Mouse (Mus musculus) forebrain, embryonic 12.5 days (tissue): ENCODE measurements around the gene Sh3tc1. TPM values are rescaled to one million over a fixed set of nuclear protein-coding genes. Genes with fewer than 3 reads are reported as not detected.

Source experiments
- ATAC-seq: fragments of 200-750 bp; cut with Nextera tagmentation; 2 replicates; pipeline ENCODE4 v1.8.0; 2017; ENCODE audit warnings: moderate TSS enrichment; ENCODE audit not compliant: low FRiP score
- H3K27ac ChIP-seq: fragments of 300-500 bp; sonication (generic); 2 replicates; pipeline ENCODE4 v1.5.1; 2016; ENCODE audit warnings: mild to moderate bottlenecking
- H3K27me3 ChIP-seq: fragments of 300-500 bp; sonication (generic); 2 replicates; pipeline ENCODE4 v1.6.1; 2016; ENCODE audit warnings: mild to moderate bottlenecking
- H3K36me3 ChIP-seq: fragments of 300-500 bp; sonication (generic); replicated peaks from 2 replicates; pipeline ENCODE4 v1.6.1; 2016; ENCODE audit warnings: mild to moderate bottlenecking
- H3K4me1 ChIP-seq: fragments of 300-500 bp; sonication (generic); 2 replicates; pipeline ENCODE4 v1.6.1; 2016
- H3K4me2 ChIP-seq: fragments of 300-500 bp; sonication (generic); 2 replicates; pipeline ENCODE4 v1.6.1; 2016; ENCODE audit warnings: mild to moderate bottlenecking, moderate library complexity
- H3K4me3 ChIP-seq: fragments of 300-500 bp; sonication (generic); replicated peaks from 2 replicates; pipeline ENCODE4 v1.5.1; 2016; ENCODE audit warnings: mild to moderate bottlenecking
- H3K9ac ChIP-seq: fragments of 300-500 bp; sonication (generic); 2 replicates; pipeline ENCODE4 v1.6.1; 2016; ENCODE audit warnings: mild to moderate bottlenecking
- H3K9me3 ChIP-seq: fragments of 300-500 bp; sonication (generic); 2 replicates; pipeline ENCODE4 v1.6.1; 2016
- WGBS: fragments of 180-500 bp; shearing (Covaris S2); methylation state at CpG from one replicate; pipeline ENCODE4 v1.1.7; 2016; 5-methylcytosine and 5-hydroxymethylcytosine counted together
- polyA plus RNA-seq: library from polyadenylated mRNA; unstranded; fragments of >200 nt; fragmentation: Nextera tagmentation; extraction: Ambion mirVana; gene quantifications from 2 replicates; pipeline ENCODE4 v1.2.1, GENCODE M21; 2016

The Sh3tc1 gene
- polyA plus RNA-seq, 1 experiment from 2014 or later, result 4.0 TPM

DNA sequence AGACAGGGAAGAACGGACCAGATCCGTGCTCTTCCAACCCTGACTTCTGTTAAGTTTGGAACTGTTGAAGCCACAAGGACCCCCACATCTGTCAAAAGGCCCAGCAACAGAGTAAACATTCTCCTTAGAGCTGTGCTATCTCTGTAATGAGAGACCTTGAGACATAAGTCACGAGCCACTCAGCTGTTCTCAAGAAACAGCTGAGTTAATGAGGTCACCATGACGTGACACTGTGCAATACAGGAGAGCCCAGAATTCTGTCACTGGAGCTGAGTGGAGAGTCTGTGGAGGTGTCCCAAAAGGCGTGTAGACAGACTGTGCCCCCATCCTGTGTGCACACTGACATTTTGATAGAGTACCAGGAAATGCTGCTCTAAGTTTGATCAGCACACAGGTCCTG, 27.3 kb downstream of the Sh3tc1 start:
- H3K36me3 ChIP-seq, result no peaks in the 10 kb centered on the region
- H3K27ac ChIP-seq, result no peak overlapping the region
- WGBS, result 68% methylated on average over 5 of the region's 5 CpGs
- no peaks in the 10 kb centered on the region for H3K9me3 ChIP-seq
- H3K9ac ChIP-seq, result no peak overlapping the region
- no peak for ATAC-seq
- H3K4me3 ChIP-seq, result no peak overlapping the region
- no peak overlapping the region for H3K4me2 ChIP-seq
- no peaks in the 10 kb centered on the region for H3K27me3 ChIP-seq
- 0 out of 2 replicates have a peak, but pooled peaks cover 4% of the 10 kb centered on the region for H3K4me1 ChIP-seq

GRCm38 (mm10) chr5:35710931-35711330, 28.9 kb downstream of the Sh3tc1 start:
- no peak overlapping the region for H3K4me2 ChIP-seq
- WGBS, result 65% methylated on average over 3 of the region's 3 CpGs
- ATAC-seq, result no peak

DNA sequence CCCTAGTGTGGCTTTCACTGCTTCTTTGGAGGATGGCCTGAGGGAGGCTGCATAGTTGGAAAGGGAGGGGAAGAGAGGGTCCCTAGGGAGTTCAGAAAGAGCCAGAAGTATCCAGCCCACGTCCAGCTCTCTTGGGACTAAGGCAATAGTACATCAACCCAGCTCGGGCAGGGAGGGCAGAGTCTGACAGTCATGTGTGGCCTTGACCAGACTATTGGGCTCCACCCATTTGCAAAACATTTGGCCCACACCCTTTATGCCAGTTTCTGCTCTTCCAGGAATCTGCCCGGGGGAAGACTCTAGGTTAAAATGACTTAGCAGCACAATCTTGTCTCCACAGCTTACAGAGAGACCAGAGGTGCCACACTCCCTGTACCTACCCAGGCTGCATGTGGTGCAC, 29.3 kb downstream of the Sh3tc1 start:
- no peak for ATAC-seq
- H3K4me1 ChIP-seq, result 0 out of 2 replicates have a peak, but pooled peaks cover 4% of the 10 kb centered on the region
- H3K27ac ChIP-seq, result no peak overlapping the region
- no peak overlapping the region for H3K4me2 ChIP-seq
- H3K9me3 ChIP-seq, result no peaks in the 10 kb centered on the region
- H3K4me3 ChIP-seq, result no peak overlapping the region
- WGBS, result 74% methylated on average over 3 of the region's 3 CpGs
- H3K27me3 ChIP-seq, result no peaks in the 10 kb centered on the region
- no peak overlapping the region for H3K9ac ChIP-seq
- no peaks in the 10 kb centered on the region for H3K36me3 ChIP-seq

More at GRCm38 (mm10) chr5:35710931-35711330, 28.9 kb downstream of the Sh3tc1 start:
- Histone ChIP-seq H3K36me3 (no peaks in the 10 kb centered on the region), H3K27me3 (no peaks in the 10 kb centered on the region), H3K9me3 (no peaks in the 10 kb centered on the region), H3K4me1 (0 out of 2 replicates have a peak, but pooled peaks cover 4% of the 10 kb centered on the region), H3K27ac (no peak overlapping the region), H3K9ac (no peak overlapping the region), H3K4me3 (no peak overlapping the region)

DNA sequence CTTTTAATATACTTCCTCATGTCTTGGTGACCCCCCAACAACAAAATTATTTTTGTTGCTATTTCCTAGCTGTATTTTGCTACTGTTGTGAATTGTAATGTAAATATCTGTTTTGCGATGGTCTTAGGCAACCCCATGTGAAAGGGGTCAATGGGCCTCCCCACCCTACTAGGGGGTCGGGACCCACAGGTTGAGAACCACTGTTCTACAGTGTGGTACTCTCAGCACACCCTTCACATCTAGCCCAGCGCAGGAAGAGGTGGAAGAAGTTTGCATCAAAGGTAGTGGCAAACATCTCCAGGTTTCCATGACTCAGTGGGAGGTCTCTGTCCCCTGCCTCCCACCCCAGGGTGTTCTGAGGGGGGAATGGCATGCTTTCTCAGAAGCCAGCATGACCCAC, 34.4 kb downstream of the Sh3tc1 start:
- H3K4me2 ChIP-seq, result no peak overlapping the region
- H3K9me3 ChIP-seq, result no peaks in the 10 kb centered on the region
- H3K9ac ChIP-seq, result no peak overlapping the region
- no peak overlapping the region for H3K27ac ChIP-seq
- ATAC-seq, result no peak
- 87% methylated on average over 3 of the region's 3 CpGs for WGBS
- peaks cover 3% of the 10 kb centered on the region; the same call in 1 of the 2 replicates for H3K27me3 ChIP-seq
- H3K36me3 ChIP-seq, result no peaks in the 10 kb centered on the region
- 0 out of 2 replicates have a peak, but pooled peaks cover 4% of the 10 kb centered on the region for H3K4me1 ChIP-seq
- H3K4me3 ChIP-seq, result no peak overlapping the region

GRCm38 (mm10) chr5:35703814-35704213, 36.0 kb downstream of the Sh3tc1 start:
- Histone ChIP-seq H3K27me3 (peaks cover 3% of the 10 kb centered on the region; the same call in 1 of the 2 replicates), H3K9me3 (no peaks in the 10 kb centered on the region), H3K27ac (no peak overlapping the region), H3K36me3 (no peaks in the 10 kb centered on the region), H3K9ac (no peak overlapping the region), H3K4me1 (no peaks in the 10 kb centered on the region), H3K4me3 (no peak overlapping the region), H3K4me2 (no peak overlapping the region)
- WGBS, result 93% methylated on average over 4 of the region's 4 CpGs
- no peak for ATAC-seq

- no peaks in the 10 kb centered on the region for H3K4me1 ChIP-seq
- no peak overlapping the region for H3K4me2 ChIP-seq
- H3K36me3 ChIP-seq, result no peaks in the 10 kb centered on the region
- H3K9ac ChIP-seq, result no peak overlapping the region
- H3K9me3 ChIP-seq, result no peaks in the 10 kb centered on the region
- WGBS, result 91% methylated on average over 8 of the region's 8 CpGs
- no peak overlapping the region for H3K27ac ChIP-seq
- H3K4me3 ChIP-seq, result no peak overlapping the region
- H3K27me3 ChIP-seq, result peaks cover 3% of the 10 kb centered on the region; the same call in 1 of the 2 replicates
- no peak for ATAC-seq
Measured at GRCm38 (mm10) chr5:35703183-35703582, 36.6 kb downstream of the Sh3tc1 start.

GRCm38 (mm10) chr5:35702582-35703140, 37.1 kb downstream of the Sh3tc1 start:
- Histone ChIP-seq H3K36me3 (no peaks in the 10 kb centered on the region), H3K27me3 (peaks cover 3% of the 10 kb centered on the region; the same call in 1 of the 2 replicates), H3K9ac (no peak overlapping the region), H3K9me3 (no peaks in the 10 kb centered on the region), H3K27ac (no peak overlapping the region), H3K4me1 (no peaks in the 10 kb centered on the region), H3K4me3 (no peak overlapping the region), H3K4me2 (no peak overlapping the region)
- no peak for ATAC-seq
- WGBS, result 82% methylated on average over 4 of the region's 4 CpGs

DNA sequence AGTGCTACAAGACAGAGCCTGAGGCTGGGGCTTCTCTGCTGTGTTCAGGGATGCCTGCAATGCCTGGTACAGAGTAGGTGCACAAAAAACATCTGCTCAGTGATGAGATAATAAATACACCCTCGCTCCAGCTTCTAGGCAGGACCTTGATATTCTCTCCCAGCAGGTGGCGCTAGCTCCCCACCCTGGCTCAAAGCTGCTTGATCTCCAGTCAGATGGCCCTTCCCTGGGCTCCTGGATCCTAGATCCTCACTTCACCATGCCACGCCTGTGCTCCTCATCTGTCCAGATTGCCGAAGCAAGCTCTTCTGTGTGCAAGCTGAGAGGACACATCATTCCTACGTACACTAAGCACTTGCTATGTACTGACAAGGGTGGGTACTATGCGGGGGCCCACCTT, 38.7 kb downstream of the Sh3tc1 start:
- H3K4me2 ChIP-seq, result no peak overlapping the region
- H3K27me3 ChIP-seq, result peaks cover 3% of the 10 kb centered on the region; the same call in 1 of the 2 replicates
- no peak overlapping the region for H3K9ac ChIP-seq
- no peak for ATAC-seq
- peaks cover 2% of the 10 kb centered on the region for H3K4me1 ChIP-seq
- 46% methylated on average over 6 of the region's 6 CpGs for WGBS
- no peak overlapping the region for H3K4me3 ChIP-seq
- H3K36me3 ChIP-seq, result no peaks in the 10 kb centered on the region
- no peak overlapping the region for H3K27ac ChIP-seq
- H3K9me3 ChIP-seq, result no peaks in the 10 kb centered on the region

DNA sequence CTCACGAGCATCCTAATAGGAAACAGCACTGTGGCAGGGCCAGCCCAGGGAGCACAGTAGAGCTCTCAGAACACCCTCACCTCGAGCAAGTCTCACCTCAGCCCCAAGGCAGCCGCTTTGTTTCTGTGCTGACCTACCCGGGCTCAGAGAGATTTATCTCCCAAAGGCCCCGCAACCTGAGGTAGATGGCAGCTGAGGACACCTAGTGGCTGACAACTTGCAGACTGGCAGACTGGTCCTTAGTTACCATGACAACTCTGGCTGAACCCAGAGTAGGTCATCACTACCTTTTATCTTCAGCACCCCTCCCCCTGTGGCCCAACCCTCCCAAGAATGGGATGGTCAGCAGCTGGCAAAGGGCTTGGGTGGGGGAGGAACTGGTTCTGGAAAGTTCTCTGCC, 44.0 kb downstream of the Sh3tc1 start:
- H3K36me3 ChIP-seq, result no peaks in the 10 kb centered on the region
- H3K9ac ChIP-seq, result no peak overlapping the region
- H3K4me1 ChIP-seq, result peaks cover 7% of the 10 kb centered on the region
- WGBS, result 15% methylated on average over 5 of the region's 5 CpGs
- H3K27ac ChIP-seq, result no peak overlapping the region
- H3K4me3 ChIP-seq, result no peak overlapping the region
- ATAC-seq, result 0 out of 2 replicates have a peak, but pooled peaks have one; percentile 44
- H3K4me2 ChIP-seq, result no peak overlapping the region
- H3K9me3 ChIP-seq, result no peaks in the 10 kb centered on the region
- H3K27me3 ChIP-seq, result no peaks in the 10 kb centered on the region

DNA sequence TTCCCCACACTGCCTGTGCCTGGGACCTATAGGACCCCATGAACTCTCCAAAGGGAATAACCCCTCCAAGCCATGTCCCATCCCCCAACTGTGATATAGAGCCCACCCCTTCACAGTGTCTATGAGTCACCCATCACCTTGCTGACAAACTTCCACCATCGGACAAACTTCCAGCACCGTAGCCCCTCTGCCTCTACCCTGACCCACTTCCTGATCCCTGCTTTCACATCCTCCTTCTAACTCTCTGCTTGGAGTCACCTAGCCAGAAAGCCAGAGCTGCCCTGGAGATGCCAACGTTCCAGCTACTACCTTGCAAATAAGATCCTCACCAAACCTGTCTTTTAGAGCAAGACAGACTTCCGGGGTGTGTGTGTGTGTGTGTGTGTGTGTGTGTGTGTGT, 46.1 kb downstream of the Sh3tc1 start:
- Histone ChIP-seq H3K27me3 (no peaks in the 10 kb centered on the region), H3K27ac (no peak overlapping the region), H3K9ac (no peak overlapping the region), H3K4me2 (no peak overlapping the region), H3K4me1 (peaks cover 7% of the 10 kb centered on the region), H3K9me3 (no peaks in the 10 kb centered on the region), H3K36me3 (no peaks in the 10 kb centered on the region), H3K4me3 (no peak overlapping the region)
- ATAC-seq, result no peak
- WGBS, result 75% methylated on average over 4 of the region's 4 CpGs

GRCm38 (mm10) chr5:35691246-35691645, 48.5 kb downstream of the Sh3tc1 start:
- H3K27ac ChIP-seq, result no peak overlapping the region
- ATAC-seq, result no peak
- WGBS, result 80% methylated on average over 11 of the region's 11 CpGs

GRCm38 (mm10) chr5:35690485-35691165, 49.2 kb downstream of the Sh3tc1 start:
- 86% methylated on average over 8 of the region's 8 CpGs for WGBS
- Histone ChIP-seq H3K36me3 (no peaks in the 10 kb centered on the region), H3K27me3 (no peaks in the 10 kb centered on the region), H3K9me3 (no peaks in the 10 kb centered on the region), H3K4me2 (no peak overlapping the region), H3K4me1 (peaks cover 5% of the 10 kb centered on the region), H3K27ac (no peak overlapping the region), H3K4me3 (no peak overlapping the region), H3K9ac (no peak overlapping the region)
- no peak for ATAC-seq

More at GRCm38 (mm10) chr5:35691246-35691645, 48.5 kb downstream of the Sh3tc1 start:
- Histone ChIP-seq H3K9me3 (no peaks in the 10 kb centered on the region), H3K4me3 (no peak overlapping the region), H3K9ac (0 out of 2 replicates have a peak overlapping the region, but pooled peaks have one; percentile 0), H3K4me1 (peaks cover 11% of the 10 kb centered on the region), H3K27me3 (no peaks in the 10 kb centered on the region), H3K4me2 (no peak overlapping the region), H3K36me3 (no peaks in the 10 kb centered on the region)

DNA sequence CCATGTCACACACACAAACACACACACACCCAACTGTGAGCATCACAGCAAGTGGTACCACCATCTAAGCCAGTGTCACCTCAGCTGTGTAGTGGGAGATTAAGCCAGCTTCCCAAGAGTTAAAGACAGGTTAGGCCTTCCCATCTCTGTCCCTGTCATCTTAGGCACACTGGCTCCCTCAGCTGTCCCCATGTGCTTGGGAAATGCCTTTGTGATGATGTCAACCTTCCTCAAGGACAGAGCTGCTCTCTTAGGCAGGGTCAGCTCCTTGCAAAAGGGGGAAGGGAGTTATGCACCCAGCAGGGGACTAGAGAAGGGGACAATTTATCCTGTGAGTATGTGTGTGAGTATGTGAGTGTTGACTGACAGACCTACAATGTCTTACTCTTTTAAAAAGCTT, 50.4 kb downstream of the Sh3tc1 start:
- no peak overlapping the region for H3K9ac ChIP-seq
- H3K36me3 ChIP-seq, result no peaks in the 10 kb centered on the region
- no peak overlapping the region for H3K4me3 ChIP-seq
- H3K4me1 ChIP-seq, result peaks cover 4% of the 10 kb centered on the region; the same call in 1 of the 2 replicates
- no peak overlapping the region for H3K4me2 ChIP-seq
- no peak overlapping the region for H3K27ac ChIP-seq
- no peaks in the 10 kb centered on the region for H3K9me3 ChIP-seq
- H3K27me3 ChIP-seq, result no peaks in the 10 kb centered on the region
- ATAC-seq, result no peak
